ENCODE assay signal across 12 mouse cellular contexts in genomic region chr7:34972990-34973440, GRCm38 (mm10).
A peak's percentile ranks its signal among the peaks of the same experiment; 100 is the strongest.
DNase-seq lines count a peak whose midpoint lies in the region; ATAC-seq and TF ChIP-seq lines count a peak whose summit lies in the region.
"Had no signal": no experiment of that assay in that cellular context is flagged by ENCODE, and none has a peak within 500 bp of the region (broad histone marks: within the 10 kb centered on the region; RNA-seq: fewer than 3 reads in every experiment).

No protein-coding gene starts in this region.

- no peak overlapping the region for H3K4me3 ChIP-seq in forebrain, embryonic 16.5 days (replicated peaks; ENCODE audit: low read length)
- no peak overlapping the region for H3K4me3 ChIP-seq in forebrain, embryonic 13.5 days
- no peak overlapping the region for H3K4me3 ChIP-seq in hindbrain, postnatal 0 days (ENCODE audit: low read length)
- H3K4me3 ChIP-seq in lung, adult 2 months (replicated peaks; ENCODE audit: extremely low read depth, low read depth, low read length): no peak overlapping the region
- H3K4me3 ChIP-seq: forebrain, embryonic 10.5 days; hindbrain, embryonic 15.5 days; neural tube, embryonic 15.5 days had no signal

- H3K9me3 ChIP-seq in forebrain, embryonic 16.5 days (ENCODE audit: control insufficient read depth, low read length): no peaks in the 10 kb centered on the region
- H3K9me3 ChIP-seq in forebrain, embryonic 13.5 days (replicated peaks): no peaks in the 10 kb centered on the region
- H3K9me3 ChIP-seq in hindbrain, postnatal 0 days (ENCODE audit: low read length): no peaks in the 10 kb centered on the region
- H3K9me3 ChIP-seq: hindbrain, embryonic 15.5 days; neural tube, embryonic 15.5 days had no signal

- H3K27ac ChIP-seq in forebrain, embryonic 16.5 days (ENCODE audit: low read length): no peak overlapping the region
- H3K27ac ChIP-seq in forebrain, embryonic 13.5 days: no peak overlapping the region
- H3K27ac ChIP-seq in hindbrain, postnatal 0 days: no peak overlapping the region
- H3K27ac ChIP-seq: forebrain, embryonic 10.5 days; hindbrain, embryonic 15.5 days had no signal

- no peak for TF ChIP-seq POLR2A in lung, adult 2 months (IDR thresholded peaks at IDR 0.05; ENCODE audit: borderline replicate concordance, extremely low read depth, low read depth, low read length)

- no peak overlapping the region for H3K9ac ChIP-seq in forebrain, embryonic 16.5 days (replicated peaks; ENCODE audit: low read depth, low read length)
- no peak overlapping the region for H3K9ac ChIP-seq in forebrain, embryonic 13.5 days
- no peak overlapping the region for H3K9ac ChIP-seq in hindbrain, postnatal 0 days (replicated peaks; ENCODE audit: low read length)
- H3K9ac ChIP-seq: hindbrain, embryonic 15.5 days had no signal

- intact Hi-C loops in left cerebral cortex, postnatal 4 days (cut with DNase I): no loop called here

- peaks cover 8% of the 10 kb centered on the region; the same call in 1 of the 2 replicates for H3K4me1 ChIP-seq in forebrain, embryonic 16.5 days (replicated peaks; ENCODE audit: control insufficient read depth, insufficient read depth, low read length)
- peaks cover 18% of the 10 kb centered on the region; the same call in 1 of the 2 replicates for H3K4me1 ChIP-seq in forebrain, embryonic 13.5 days
- no peaks in the 10 kb centered on the region for H3K4me1 ChIP-seq in hindbrain, postnatal 0 days (ENCODE audit: insufficient read depth, low read length)
- H3K4me1 ChIP-seq in lung, adult 2 months (ENCODE audit: control insufficient read depth, insufficient read depth, low read length): no peaks in the 10 kb centered on the region; the same call in 1 of the 2 replicates

- peak; percentile 28 for DNase-seq in left cerebral cortex, postnatal 4 days
- no peak for DNase-seq in left cerebral cortex, adult 11 months (ENCODE audit: low spot score)
- DNase-seq in R1 (ENCODE audit: low read depth, low spot score): peak; percentile 85
- peak; percentile 21 for DNase-seq in hindbrain, postnatal 0 days (ENCODE audit: low spot score)
- DNase-seq in lung, adult 2 months: no peak
- DNase-seq in lung, postnatal 36 days: no peak
- DNase-seq: cerebellum, adult 18-20 months had no signal

- 71% methylated on average over 4 of the region's 4 CpGs for WGBS in forebrain, embryonic 16.5 days
- 59% methylated on average over 4 of the region's 4 CpGs for whole genome bisulfite sequencing in forebrain, embryonic 13.5 days
- 35% methylated on average over 4 of the region's 4 CpGs for WGBS in hindbrain, postnatal 0 days
- WGBS in lung, adult 2 months: 71% methylated on average over 4 of the region's 4 CpGs

- no peaks in the 10 kb centered on the region for H3K27me3 ChIP-seq in forebrain, embryonic 16.5 days (replicated peaks; ENCODE audit: control insufficient read depth, insufficient read depth, low read length)
- no peaks in the 10 kb centered on the region for H3K27me3 ChIP-seq in forebrain, embryonic 13.5 days
- H3K27me3 ChIP-seq in hindbrain, postnatal 0 days (ENCODE audit: insufficient read depth, low read length): no peaks in the 10 kb centered on the region
- H3K27me3 ChIP-seq: hindbrain, embryonic 15.5 days; neural tube, embryonic 15.5 days had no signal

- H3K4me2 ChIP-seq in forebrain, embryonic 16.5 days (ENCODE audit: low read length): no peak overlapping the region
- no peak overlapping the region for H3K4me2 ChIP-seq in forebrain, embryonic 13.5 days
- H3K4me2 ChIP-seq in hindbrain, postnatal 0 days (ENCODE audit: low read depth, low read length): no peak overlapping the region
- H3K4me2 ChIP-seq: hindbrain, embryonic 15.5 days; neural tube, embryonic 15.5 days had no signal

- H3K36me3 ChIP-seq in forebrain, embryonic 16.5 days (ENCODE audit: control insufficient read depth, insufficient read depth): peaks cover 3% of the 10 kb centered on the region; the same call in 1 of the 2 replicates
- H3K36me3 ChIP-seq in forebrain, embryonic 13.5 days (ENCODE audit: poor library complexity, severe bottlenecking): peaks cover 14% of the 10 kb centered on the region; the same call in 1 of the 2 replicates
- 0 out of 2 replicates have a peak, but pooled peaks cover 3% of the 10 kb centered on the region for H3K36me3 ChIP-seq in hindbrain, postnatal 0 days (ENCODE audit: insufficient read depth, low read length)
- H3K36me3 ChIP-seq: hindbrain, embryonic 15.5 days; neural tube, embryonic 15.5 days had no signal

- ATAC-seq in forebrain, embryonic 16.5 days: 0 out of 2 replicates have a peak, but pooled peaks have one; percentile 20
- no peak for ATAC-seq in forebrain, embryonic 13.5 days
- 0 out of 2 replicates have a peak, but pooled peaks have one; percentile 17 for ATAC-seq in hindbrain, postnatal 0 days

- no peak for TF ChIP-seq CTCF in hindbrain, postnatal 0 days (IDR thresholded peaks at IDR 0.05; ENCODE audit: low read depth)
- TF ChIP-seq CTCF in lung, adult 2 months (IDR thresholded peaks at IDR 0.05; ENCODE audit: insufficient read depth, low read length): no peak

Comparison
In these comparisons a context has a peak if more than half of its experiments do, and no peak if none do; other contexts are left out.
1. DNase-seq: peak in left cerebral cortex, postnatal 4 days (single experiment), R1 (single experiment) and hindbrain, postnatal 0 days (single experiment); none in left cerebral cortex, adult 11 months (single experiment), lung, adult 2 months (single experiment) and lung, postnatal 36 days (single experiment).